Mouse (Mus musculus): ENCODE results near the gene Dab2. TPM values are rescaled to one million over a fixed set of nuclear protein-coding genes. Genes with fewer than 3 reads are reported as not detected.

Gene Dab2
- 1.5 TPM for total RNA-seq (2023)

DNA sequence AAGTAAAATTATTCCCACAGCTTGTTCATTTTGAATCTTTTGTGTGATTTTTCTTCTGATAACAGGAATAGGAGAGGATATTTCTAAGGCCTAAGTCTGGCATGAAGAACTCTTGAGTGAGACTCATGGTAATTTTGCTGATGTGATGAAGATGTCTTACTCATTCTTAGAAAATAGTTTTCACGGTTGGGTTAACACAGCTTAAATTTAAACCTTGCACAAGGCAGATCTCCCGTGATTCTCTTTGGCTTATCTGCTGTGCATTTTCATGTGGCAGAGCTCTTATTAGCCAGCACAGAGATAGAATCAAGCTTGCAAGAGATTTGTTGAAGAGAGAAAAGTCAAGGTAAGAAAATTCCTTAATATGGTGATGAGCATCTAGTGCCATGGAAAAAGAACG is at the start of gene Dab2:
TSS of gene Dab2 (plus strand) at position 235 of the 400 bp plus-strand sequence.

DNA sequence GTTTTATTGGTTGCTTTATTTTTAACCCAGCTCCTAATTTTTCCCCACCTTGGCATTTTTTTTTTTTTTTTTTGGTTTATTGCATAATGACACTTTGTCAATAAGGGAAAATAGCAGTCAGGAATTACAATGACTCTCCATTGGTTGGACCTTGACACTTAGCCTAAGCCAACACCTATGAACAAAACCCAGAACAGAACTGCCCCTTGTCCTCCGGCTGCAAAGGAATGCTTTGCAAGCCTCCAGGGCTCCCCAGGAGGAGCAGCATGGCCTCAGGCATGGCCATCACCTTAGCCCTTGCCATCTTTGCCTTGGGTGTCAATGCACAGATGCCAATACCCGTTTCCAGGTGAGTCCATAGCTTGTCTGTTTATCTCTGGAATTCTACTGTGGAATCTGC is 145.5 kb downstream of the Dab2 start, which contains the start of gene C9:
TSS of gene C9 (plus strand) at position 193 of the 400 bp plus-strand sequence.

Other genes starting within 250 kb of the Dab2 start
- gene C9, start 145.5 kb downstream of the Dab2 start, total RNA-seq (2023): not detected
- 681 TPM for gene Fyb, start 223.1 kb downstream of the Dab2 start, total RNA-seq (2023)

Measured in CD8-positive naive resting alpha-beta T cell, adult 57 days (primary cell).